Mouse (Mus musculus): ENCODE measurements at regions not wholly inside any gene's neighbourhood (a gene's known extent, or its start where the extent isn't known, plus 50 kb on each side); places are given as distances from the start of the nearest gene placed in this dataset.

- TF ChIP-seq POLR2A (IDR thresholded peaks at IDR 0.05; ENCODE audit: borderline replicate concordance, control insufficient read depth, low read depth, low read length) (no peak), CTCF (IDR thresholded peaks at IDR 0.05; ENCODE audit: control insufficient read depth, insufficient read depth, low read length) (no peak)
Measured at GRCm38 (mm10) chr4:106129327-106129726, 186.7 kb upstream of the Usp24 start.
